Mouse (Mus musculus): ENCODE measurements at regions not wholly inside any gene's neighbourhood (a gene's known extent, or its start where the extent isn't known, plus 50 kb on each side); places are given as distances from the start of the nearest gene placed in this dataset.
A peak's percentile ranks its signal among the peaks of the same experiment; 100 is the strongest.

DNA sequence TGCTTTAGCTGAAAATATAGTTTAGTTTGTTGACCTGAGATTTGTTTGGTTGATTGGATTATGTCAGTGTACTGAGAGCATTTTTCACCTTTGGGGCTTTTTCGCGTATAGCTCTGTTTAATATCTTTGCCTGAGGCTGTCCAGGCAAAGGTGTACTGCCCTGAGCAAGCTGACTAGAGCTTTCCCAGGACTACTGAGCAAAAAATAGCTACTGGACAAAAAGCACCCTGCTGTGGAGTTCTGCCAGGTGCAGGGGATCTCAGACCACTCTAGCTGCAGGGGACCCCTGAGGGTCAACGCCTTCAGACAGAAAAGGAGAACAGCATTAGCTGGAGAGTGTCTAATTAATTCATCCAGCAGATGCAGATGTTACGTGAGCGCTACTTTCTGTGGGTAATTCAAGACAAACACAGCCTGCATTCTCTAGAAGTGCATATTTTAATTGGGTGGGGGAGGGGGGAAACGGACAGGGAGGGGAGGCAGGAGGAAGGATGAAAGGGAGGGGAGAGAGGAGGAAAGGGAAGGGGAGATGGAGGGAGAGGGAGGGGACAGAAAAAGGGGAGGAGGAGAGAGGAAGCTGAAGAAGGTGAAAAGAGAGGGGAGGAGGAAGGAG is 61.7 kb downstream of the Thnsl1 start:
- no peak for DNase-seq (ENCODE audit: low spot score)

DNA sequence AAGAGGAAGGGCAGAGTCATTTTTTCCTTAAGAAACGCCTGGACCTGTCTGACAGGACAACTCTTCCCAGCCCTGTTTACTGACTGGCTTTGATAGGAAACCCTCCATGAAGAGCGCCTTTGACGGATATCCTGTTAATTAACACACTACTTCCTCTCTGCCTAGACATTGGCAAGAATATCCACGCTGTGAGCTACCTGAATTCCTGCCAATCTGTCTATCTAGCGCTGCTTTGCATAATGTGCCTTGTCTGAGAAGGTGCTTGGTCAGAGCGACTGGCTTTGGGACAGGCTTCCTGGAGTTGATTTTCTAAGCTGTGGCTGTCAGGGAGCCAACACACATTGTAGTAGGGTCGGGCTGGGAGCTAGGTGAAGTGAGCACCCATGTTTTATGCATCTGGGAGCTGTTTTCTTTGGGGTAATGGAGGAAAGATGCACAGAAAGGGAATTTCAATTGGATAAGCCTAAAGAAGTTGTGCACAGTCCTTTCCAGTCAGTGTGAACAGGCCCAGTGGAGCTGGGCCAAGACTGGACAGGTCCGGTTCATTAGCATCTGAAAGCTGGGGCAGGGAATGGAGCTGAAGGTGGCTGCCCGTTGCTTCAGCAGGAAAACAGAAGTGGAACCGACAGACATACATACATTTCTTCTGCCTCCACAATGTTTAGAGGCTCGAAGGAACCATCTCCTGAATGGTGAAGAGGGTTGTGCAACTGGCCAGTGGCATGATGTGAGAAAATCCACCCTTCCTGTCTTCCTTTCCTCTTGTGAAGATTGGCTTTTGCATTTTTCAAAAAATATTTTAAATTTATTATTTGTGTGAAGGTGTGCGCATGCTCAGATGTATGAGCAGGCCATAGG is 64.7 kb downstream of the Thnsl1 start:
- DNase-seq (ENCODE audit: low spot score) = no peak

DNA sequence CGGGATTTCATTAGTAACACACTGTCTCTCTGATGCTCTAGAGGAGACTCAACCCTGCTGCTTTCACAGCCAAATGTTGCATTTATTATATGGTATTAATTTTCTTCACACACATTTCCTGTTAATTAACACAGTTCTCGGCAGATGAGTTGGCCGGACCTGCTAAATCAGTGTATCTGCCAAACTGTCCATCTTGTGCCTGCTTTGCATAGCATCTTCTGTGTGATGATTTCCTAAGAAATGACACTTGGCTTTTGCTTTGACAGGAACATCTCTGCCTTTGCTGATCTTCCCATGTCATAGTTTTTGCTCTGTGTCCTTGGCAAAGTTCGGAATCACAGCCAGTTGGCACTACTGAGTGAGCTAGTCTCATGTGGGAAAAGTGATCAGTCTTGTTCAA is 67.9 kb downstream of the Thnsl1 start:
- no peak for DNase-seq (ENCODE audit: low spot score)

DNA sequence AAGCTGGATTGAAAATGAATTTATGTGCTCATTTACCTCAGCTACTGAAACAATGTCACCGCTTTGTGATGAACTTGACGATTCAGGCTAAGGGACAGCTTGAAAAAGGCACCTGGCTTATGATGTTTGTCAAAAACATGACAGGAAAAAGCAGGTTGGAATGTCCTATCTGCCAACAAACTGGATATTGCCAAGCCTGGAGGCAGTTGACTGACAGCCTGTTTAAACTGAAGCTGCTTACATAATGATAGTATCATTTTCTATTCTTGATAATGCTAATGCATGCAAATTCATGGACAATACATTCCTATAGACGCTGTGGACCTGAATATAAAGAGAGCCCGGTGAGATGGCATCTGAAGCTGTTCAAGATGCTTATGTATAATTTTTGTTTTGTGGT is 69.8 kb downstream of the Thnsl1 start:
- no peak for DNase-seq (ENCODE audit: low spot score)

DNA sequence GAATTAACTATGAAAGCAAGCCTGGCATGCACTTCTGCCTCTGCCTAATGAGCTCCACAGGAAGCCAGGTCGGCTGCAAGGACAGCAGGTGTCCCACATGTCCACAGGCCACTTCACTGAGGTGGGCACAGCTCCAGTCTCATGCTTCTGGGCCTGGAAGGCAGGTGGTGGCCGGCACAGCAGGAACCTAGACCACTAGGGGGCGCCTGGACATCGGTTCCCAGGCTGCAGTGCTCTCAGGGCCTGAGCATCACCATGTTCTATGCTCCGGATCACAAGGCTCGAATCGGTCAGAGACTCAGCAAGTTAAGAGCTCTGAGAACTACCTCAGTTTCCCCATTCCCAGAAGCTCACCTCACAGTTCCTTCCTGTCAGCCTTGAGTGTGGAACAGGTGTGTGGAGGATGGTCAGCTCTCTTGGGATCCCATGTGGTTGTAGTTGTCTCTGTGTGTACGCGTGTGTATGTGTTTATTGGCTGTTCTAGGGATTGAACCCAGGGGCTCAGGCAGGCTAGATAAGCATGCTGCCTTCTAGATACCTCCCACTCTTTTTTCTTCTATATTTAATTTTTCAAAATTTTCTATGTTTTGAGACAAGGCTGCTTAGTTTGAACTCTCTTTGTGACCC is 75.4 kb downstream of the Thnsl1 start:
- DNase-seq (ENCODE audit: low spot score) = peak; percentile 38

DNA sequence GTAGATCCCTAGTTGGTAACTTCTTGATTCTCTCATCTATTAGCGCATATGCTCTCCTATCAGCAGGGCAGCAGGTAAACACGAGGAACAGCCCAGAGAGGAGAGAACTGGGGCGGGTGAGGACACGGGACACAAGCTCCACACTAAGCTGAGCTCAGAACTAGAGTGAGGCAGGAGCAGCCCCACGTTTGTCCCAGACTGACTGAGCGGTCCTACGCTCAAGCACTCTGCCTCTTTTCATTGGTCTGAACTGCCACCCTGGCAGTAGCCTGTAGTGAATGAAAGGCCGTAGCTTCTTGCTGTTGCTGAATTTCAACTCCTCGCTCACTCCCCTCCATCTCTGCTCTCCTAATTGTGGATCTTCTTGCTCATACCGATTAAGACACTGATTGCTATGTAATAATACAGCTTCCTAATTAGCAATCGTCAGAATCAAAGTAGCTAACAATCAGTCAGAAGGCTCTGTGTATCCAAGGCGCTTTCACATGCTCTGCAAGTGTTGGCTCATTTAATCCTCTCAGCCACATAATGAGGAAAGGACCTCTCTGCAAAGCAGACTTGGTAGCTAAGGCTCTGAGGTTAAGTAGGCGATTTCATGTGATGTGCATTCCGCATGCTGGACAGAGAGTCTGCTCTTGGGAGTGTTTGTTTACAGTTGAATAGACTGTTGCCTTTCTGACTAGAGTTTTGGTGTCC is 77.1 kb downstream of the Thnsl1 start:
- DNase-seq (ENCODE audit: low spot score) = no peak

DNA sequence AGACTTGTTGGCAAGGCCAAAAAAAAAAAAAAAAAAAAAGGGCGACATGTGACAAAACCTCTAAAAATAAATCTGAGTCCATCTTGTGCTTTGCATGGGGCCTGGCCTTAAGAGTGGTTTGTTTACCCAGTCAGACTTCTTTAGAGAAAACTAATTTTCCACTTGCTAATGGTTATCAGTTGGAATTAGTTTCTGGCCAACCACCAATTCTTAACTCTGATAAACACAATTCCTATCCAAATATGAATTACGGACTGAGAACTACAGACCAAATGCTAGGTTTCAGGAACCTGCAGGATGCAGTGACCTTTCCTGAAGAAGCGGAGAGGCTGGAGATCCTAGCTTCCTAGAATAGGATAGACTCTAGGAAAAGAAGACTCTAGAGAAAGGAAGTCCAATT is 79.4 kb downstream of the Thnsl1 start:
- no peak for DNase-seq (ENCODE audit: low spot score)

DNA sequence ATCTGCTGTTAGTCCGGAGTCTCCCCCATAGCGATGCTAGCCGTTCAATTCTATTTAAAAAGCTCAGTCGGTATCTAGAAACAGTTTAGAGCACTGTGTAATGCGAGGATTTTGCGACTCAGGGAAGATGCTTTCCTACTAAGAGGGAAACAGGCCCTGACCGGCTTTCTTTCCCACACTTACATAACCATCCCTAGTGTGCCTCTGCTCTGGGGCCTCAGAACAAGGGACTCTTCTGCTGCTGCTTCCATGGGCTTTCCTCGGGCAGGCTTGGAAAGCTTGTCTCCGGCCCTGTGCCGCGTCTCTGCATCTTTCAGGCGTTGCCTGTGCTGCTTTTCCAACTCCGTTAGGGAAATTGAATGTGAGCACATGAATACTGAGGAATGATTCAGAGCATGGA is 79.6 kb upstream of the Gpr158 start:
- DNase-seq (ENCODE audit: low spot score) = no peak

DNA sequence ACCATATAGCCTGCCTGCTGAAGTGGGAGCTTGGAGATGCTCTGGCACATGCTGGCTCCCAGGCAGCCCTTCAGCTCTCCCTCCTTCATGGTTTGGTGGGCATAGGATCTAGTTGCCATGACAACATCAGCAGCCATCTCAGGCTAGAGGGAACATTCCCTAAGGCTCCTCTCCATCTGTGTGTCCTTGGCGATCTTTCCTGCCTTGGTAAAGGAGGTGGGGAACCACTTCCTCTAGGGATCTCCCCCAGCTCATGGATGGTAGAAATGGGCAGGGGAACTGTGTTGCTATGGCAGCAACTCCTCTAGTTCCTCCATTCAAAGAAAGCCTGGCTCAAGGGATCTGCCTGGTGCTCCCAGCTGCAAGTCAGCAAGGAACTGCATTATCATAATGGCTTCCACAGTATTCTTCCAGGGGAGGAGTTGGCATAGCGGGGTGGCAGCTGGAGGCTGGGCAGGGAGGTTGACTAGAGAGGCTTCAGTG is 74.6 kb upstream of the Gpr158 start:
- no peak for DNase-seq (ENCODE audit: low spot score)

DNA sequence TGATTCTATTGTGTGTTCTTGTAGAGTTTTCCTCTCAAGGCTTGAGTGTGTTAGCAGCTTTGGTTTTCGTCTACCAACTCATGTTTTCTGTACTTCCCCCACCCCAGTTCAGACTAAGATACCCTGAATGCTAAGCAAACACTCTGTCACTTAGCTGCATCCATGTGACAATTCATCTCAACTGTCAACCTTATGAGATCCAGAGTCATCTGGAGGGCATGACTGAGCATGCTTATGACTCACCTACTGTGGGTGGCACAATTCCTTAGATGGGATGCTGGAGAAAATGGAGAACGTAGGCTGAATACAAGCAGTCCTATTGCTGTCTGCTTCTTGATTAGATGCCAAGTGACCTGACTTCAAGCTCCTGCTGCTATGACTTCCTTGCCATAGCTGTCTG is 73.3 kb upstream of the Gpr158 start:
- DNase-seq (ENCODE audit: low spot score) = no peak

DNA sequence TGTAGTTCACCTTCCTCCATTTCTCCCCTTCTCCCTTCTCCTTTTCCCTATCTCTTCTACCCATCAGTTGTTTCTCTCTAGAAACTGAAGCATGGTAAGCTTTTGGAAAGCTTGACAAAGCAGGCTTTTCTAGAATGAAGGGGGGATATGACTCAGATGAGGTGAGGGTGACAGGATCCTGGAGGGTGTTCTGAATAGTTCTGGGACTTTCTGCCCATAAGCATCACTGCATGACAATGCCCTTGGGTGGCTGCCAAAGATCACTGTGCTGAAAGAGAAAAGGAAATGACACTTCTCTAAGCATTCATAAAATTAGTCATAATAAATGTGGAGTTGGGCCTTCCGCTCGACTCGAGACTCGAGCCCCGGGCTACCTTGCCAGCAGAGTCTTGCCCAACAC is 67.7 kb upstream of the Gpr158 start:
- DNase-seq (ENCODE audit: low spot score) = no peak
